Mouse (Mus musculus) adrenal gland, adult 2 months (tissue): ENCODE data around the gene Jup. TPM values are rescaled to one million over a fixed set of nuclear protein-coding genes. Genes with fewer than 3 reads are reported as not detected.

ENCODE experiments used
- microRNA-seq, 2 experiments: library from miRNA; unstranded; fragments of <30 nt; microRNA quantifications; one replicate each; pipeline ENCODE4 v1.2.0; 2021
- polyA plus RNA-seq: library from polyadenylated mRNA; depleted of rRNA; stranded (reverse); fragments of >200 nt; gene quantifications from 2 replicates; pipeline ENCODE4 v1.2.3, GENCODE M21; 2012; rRNA removed
- total RNA-seq, 2 experiments: library from RNA; stranded (reverse); gene quantifications; 2 replicates each; pipeline ENCODE4 v1.2.3; 2021

Gene Jup
- total and polyA plus RNA-seq, 3 experiments: 67.0 to 275 (median 94.3) TPM

Small RNA genes within 50 kb of the gene (microRNA-seq; reads per million reads assigned to microRNA genes)
- gene Gm27374: 0 reads per million in 2 experiments

Other genes starting within 250 kb of the Jup start
- 1 to 10 TPM; 6.1 to 8.6 TPM for gene Krt19, start 249.1 kb downstream of the Jup start, total RNA-seq
- 2.6 and 4.4 TPM in 2 replicates for gene Krt19, start 249.1 kb downstream of the Jup start, polyA plus RNA-seq
- gene Krt9, start 204.5 kb downstream of the Jup start, total RNA-seq: not detected
- gene Krt9, start 204.5 kb downstream of the Jup start, polyA plus RNA-seq: not detected in 2 replicates
- under 1 TPM in 1 of 2 experiments, not detected in 1; 0.52 TPM for gene Krt14, start 190.2 kb downstream of the Jup start, total RNA-seq
- gene Krt14, start 190.2 kb downstream of the Jup start, polyA plus RNA-seq: 0.12 and 0.13 TPM in 2 replicates
- not detected for gene Krt16, start 148.9 kb downstream of the Jup start, total RNA-seq
- not detected in 2 replicates for gene Krt16, start 148.9 kb downstream of the Jup start, polyA plus RNA-seq
- gene Krt17, start 136.7 kb downstream of the Jup start, total RNA-seq: not detected
- not detected in 2 replicates for gene Krt17, start 136.7 kb downstream of the Jup start, polyA plus RNA-seq
- not detected for gene Krt42, start 127.9 kb downstream of the Jup start, total RNA-seq
- gene Krt42, start 127.9 kb downstream of the Jup start, polyA plus RNA-seq: 0.12 TPM in 1 of 2 replicates, not detected in the other
- 1,000 to 10,000 TPM; 1,002 to 1,252 TPM for gene Eif1, start 77.9 kb downstream of the Jup start, total RNA-seq
- 121 and 147 TPM in 2 replicates for gene Eif1, start 77.9 kb downstream of the Jup start, polyA plus RNA-seq
- gene Gast, start 63.4 kb downstream of the Jup start, total RNA-seq: not detected
- not detected in 2 replicates for gene Gast, start 63.4 kb downstream of the Jup start, polyA plus RNA-seq
- gene Hap1, start 41.6 kb downstream of the Jup start, total RNA-seq: 10 to 100 TPM; 34.6 to 62.1 TPM
- gene Hap1, start 41.6 kb downstream of the Jup start, polyA plus RNA-seq: 28.5 and 32.8 TPM in 2 replicates
- gene P3h4, start 17.1 kb upstream of the Jup start, total RNA-seq: 10 to 100 TPM; 20.3 to 40.8 TPM
- 76.3 and 107 TPM in 2 replicates for gene P3h4, start 17.1 kb upstream of the Jup start, polyA plus RNA-seq
- gene Fkbp10, start 17.9 kb upstream of the Jup start, total RNA-seq: 10 to 100 TPM; 12.5 to 25.8 TPM
- gene Fkbp10, start 17.9 kb upstream of the Jup start, polyA plus RNA-seq: 42.1 and 57.5 TPM in 2 replicates
- 10 to 100 TPM; 54.3 to 58.7 TPM for gene Nt5c3b, start 44.0 kb upstream of the Jup start, total RNA-seq
- gene Nt5c3b, start 44.0 kb upstream of the Jup start, polyA plus RNA-seq: 43.0 and 46.0 TPM in 2 replicates
- gene Klhl10, start 44.2 kb upstream of the Jup start, total RNA-seq: under 1 TPM; 0.69 to 0.84 TPM
- 0.17 and 0.38 TPM in 2 replicates for gene Klhl10, start 44.2 kb upstream of the Jup start, polyA plus RNA-seq
- 10 to 100 TPM; 47.4 to 47.5 TPM for gene Klhl11, start 75.0 kb upstream of the Jup start, total RNA-seq
- 14.2 and 16.8 TPM in 2 replicates for gene Klhl11, start 75.0 kb upstream of the Jup start, polyA plus RNA-seq
- gene Acly, start 130.2 kb upstream of the Jup start, total RNA-seq: 1,000 to 10,000 TPM; 1,249 to 2,157 TPM
- gene Acly, start 130.2 kb upstream of the Jup start, polyA plus RNA-seq: 567 and 624 TPM in 2 replicates
- 10 to 100 TPM in 1 of 2 experiments, 1 to 10 TPM in 1; 3.5 to 11.4 TPM for gene Ttc25, start 147.8 kb upstream of the Jup start, total RNA-seq
- 1.3 and 1.6 TPM in 2 replicates for gene Ttc25, start 147.8 kb upstream of the Jup start, polyA plus RNA-seq
- gene Cnp, start 177.1 kb upstream of the Jup start, total RNA-seq: 10 to 100 TPM; 38.3 to 55.4 TPM
- 29.4 and 36.5 TPM in 2 replicates for gene Cnp, start 177.1 kb upstream of the Jup start, polyA plus RNA-seq
- gene Nkiras2, start 221.5 kb upstream of the Jup start, total RNA-seq: 10 to 100 TPM; 32.5 to 36.0 TPM
- gene Nkiras2, start 221.5 kb upstream of the Jup start, polyA plus RNA-seq: 50.9 and 59.4 TPM in 2 replicates
- gene Dnajc7, start 222.4 kb upstream of the Jup start, total RNA-seq: 100 to 1,000 TPM; 174 to 177 TPM
- gene Dnajc7, start 222.4 kb upstream of the Jup start, polyA plus RNA-seq: 9.3 and 11.7 TPM in 2 replicates